Mouse (Mus musculus) monocyte, adult 5-6 weeks (primary cell): ENCODE measurements at regions not wholly inside any gene's neighbourhood (a gene's known extent, or its start where the extent isn't known, plus 50 kb on each side); places are given as distances from the start of the nearest gene placed in this dataset.

Experiments used
- ATAC-seq: fragments of 153-309, 156-312 bp; replicated peaks from 2 replicates; pipeline ENCODE4 v1.8.0; 2017; ENCODE audit warnings: mild to moderate bottlenecking; ENCODE audit not compliant: low TSS enrichment, insufficient number of reproducible peaks, severe bottlenecking, poor library complexity, low FRiP score

GRCm38 (mm10) chr10:111833611-111834010 is 138.9 kb upstream of the Krr1 start:
- no peak for ATAC-seq

DNA sequence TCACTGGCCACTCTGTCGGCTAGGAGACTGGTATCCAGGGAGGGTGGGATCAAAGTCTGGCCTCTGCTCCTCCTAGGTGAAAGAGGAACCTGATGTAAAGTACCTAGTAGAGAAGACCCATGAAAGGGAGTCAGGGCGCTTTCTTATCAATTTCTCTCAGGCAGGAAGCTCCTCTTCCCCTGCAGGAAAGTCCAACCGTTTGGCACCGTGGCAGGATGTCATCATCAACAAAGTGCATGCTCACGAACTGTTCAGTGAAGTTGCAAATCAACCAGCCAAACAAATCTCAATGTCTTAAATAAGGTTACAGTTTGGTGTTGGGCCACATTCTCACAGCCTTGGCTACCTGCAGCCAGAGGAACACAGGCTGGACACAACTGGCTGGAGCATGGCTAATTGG is 138.2 kb upstream of the Krr1 start:
- no peak for ATAC-seq

- ATAC-seq = no peak
These were observed 137.3 kb upstream of the Krr1 start for GRCm38 (mm10) chr10:111834925-111835823.

DNA sequence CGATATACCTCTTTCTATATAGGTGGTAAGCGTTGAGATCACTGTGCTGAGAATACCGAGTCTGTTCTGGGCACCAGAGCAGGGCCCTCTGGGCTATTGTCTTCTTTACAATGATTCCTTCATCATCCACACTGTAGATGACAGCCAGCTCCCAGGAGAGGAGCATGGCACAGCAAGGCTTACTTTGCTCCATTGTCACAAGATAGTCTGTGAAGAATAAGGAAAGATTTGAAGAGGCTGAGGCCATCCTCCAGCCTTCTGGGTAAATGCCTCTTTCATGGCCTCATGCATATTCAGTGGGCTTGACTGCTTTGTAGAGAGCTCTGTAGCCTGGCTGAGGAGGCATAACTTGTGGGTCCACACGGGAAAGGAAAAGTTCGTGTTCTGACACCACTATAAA is 136.3 kb upstream of the Krr1 start:
- ATAC-seq = no peak

- no peak for ATAC-seq
These were observed 135.7 kb upstream of the Krr1 start for GRCm38 (mm10) chr10:111836802-111837201.

DNA sequence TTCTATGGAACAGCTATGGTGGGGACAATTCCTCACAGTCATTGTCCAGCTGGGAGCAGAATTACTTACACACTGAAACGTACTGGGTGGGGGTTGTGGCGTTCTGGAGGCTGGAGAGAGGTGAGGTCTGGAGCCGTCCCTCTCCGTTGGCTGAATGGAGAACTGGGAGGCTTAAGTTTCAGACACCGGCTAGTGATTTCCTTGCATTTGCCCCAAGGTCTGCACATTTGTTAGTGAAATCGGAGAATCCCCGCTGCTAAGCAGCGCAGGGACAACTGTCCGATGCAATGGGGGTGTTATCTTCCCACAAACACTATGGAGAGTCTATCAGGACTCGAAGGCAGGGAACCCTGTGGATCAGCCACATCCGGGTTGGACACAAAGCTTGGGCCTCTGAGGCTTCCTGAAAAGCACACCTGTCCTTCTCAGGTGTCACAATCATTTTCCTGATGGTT is 130.1 kb upstream of the Krr1 start:
- no peak for ATAC-seq

- ATAC-seq = no peak
These were observed 129.6 kb upstream of the Krr1 start for GRCm38 (mm10) chr10:111842896-111843295.

DNA sequence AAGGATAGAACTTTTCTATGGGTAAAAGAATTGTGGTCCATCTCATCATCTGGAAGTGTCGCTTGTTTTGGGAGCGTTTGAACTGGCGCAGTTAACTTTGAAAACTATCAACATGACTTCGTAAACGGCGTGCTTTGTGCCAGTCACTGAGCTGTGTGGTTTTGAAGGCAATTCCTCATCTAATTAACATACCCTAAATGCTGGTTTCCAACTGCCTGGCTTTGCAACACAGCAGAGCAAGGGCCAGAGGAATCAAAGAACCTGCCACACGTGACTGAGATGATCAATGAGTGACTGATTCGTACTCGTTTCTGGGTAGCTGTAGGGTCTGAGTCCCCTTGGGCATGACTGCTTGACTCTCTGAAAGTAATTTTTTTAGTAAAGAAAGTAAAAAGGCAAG is 129.2 kb upstream of the Krr1 start:
- ATAC-seq = no peak

DNA sequence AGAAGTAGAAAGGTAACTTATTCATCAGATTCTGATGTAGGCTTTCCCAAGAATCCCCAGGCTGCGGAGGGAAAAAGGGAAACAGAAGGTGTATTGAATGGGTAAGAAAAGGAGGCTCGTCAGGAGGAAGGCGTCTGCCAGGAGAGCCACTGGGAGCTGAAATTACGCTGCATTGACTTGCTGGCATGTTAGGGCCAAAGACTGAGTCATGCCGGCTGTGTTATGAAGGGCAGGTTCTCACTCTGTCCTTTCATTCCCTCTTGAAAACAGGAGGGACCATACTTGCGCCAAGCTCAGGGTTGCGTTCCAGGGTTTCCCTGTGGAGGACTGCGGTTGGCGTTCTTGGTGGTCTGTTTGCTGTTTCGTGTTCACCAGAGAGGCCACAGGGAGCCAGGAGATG is 128.3 kb upstream of the Krr1 start:
- ATAC-seq = no peak

- no peak for ATAC-seq
These were observed 126.5 kb upstream of the Krr1 start for GRCm38 (mm10) chr10:111845946-111846345.

DNA sequence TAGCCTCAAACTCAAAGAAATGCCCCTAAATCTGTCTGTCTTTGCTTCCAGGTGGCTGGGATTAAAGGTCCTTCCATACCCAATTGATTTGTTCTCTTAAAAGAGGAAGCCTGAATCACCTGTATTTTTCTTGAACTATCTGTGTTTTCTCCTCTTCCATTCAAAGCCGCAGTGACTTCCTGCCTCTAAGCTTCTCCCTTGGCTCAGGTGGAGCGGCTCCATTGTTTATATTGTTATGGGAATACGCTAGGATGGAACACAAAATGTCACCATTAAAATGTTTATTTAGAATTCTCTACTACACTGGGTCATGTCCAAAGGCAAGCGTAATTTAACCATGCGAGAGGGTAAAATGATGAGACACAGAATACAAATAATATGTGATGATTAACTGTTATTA is 118.2 kb upstream of the Krr1 start:
- no peak for ATAC-seq

DNA sequence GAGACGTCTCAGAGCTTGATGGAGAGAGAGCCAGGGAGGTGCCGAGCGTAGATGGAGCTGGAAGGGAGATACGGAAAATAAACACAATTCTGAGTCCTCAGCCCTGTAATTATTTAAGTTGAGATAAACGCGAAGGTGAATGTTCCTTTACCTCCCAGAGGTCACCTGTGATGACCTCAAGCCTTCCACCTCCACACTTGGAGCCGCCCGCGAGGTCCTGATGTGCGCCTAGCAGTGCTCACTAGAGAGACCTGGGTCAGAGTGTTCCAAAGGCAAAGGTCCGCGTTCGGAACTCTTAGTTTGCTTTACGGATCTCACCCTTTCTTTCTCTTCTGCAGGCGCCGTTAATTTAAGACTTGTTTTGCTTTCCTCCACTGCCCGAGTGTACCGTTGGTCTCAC is 117.0 kb upstream of the Krr1 start:
- no peak for ATAC-seq

GRCm38 (mm10) chr10:111858403-111858802 is 114.1 kb upstream of the Krr1 start:
- no peak for ATAC-seq

GRCm38 (mm10) chr10:111865286-111865830 is 107.1 kb upstream of the Krr1 start:
- no peak for ATAC-seq

GRCm38 (mm10) chr10:111867102-111867501 is 105.4 kb upstream of the Krr1 start:
- ATAC-seq = no peak

- ATAC-seq = no peak
These were observed 104.9 kb upstream of the Krr1 start for GRCm38 (mm10) chr10:111867538-111867937.

DNA sequence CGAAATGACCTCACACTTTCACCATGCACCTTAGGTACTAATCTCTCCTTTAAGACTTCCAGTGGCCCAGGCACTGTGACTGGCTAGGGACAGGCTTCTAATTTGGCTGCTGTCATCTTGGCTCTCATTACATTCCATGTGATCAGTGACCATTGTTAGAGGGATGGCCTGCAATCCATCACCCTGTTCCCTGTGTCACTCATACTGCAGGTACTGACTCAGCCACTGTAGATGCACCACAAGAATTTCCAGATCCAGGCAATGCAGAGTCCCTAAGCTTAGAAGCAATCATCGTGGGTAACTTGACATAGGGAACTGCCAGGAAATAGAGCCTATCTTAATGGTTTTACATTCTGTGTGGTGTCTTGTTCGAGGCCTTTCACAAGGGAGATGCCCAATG is 92.1 kb upstream of the Krr1 start:
- no peak for ATAC-seq

GRCm38 (mm10) chr10:111881339-111882211 is 90.9 kb upstream of the Krr1 start:
- no peak for ATAC-seq

DNA sequence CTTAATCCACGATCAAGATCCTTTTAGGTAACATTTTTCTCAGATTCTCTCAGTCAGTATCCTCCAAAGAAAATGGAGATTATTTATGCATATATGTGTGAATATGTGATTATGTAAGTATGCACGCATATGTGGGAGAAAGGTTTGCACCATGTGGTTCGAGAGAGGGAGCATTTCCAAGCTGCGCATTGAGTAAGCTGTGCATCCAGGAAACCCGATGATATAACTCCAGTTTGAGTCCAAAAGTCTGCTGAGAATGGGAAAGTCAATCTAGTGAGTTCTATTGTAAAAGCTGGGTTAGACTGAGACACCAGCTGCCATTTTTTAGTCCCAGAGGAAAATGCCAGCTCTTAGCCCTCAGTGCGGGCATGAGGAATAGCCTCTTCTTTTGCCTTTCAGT is 89.9 kb upstream of the Krr1 start:
- ATAC-seq = no peak
